Mouse (Mus musculus) small intestine, adult 2 months (tissue): ENCODE data around the gene Cldn5. TPM values are rescaled to one million over a fixed set of nuclear protein-coding genes. Genes with fewer than 3 reads are reported as not detected.

ENCODE experiments used
- H3K27ac ChIP-seq: fragments of 200-500 bp; 2 replicates; pipeline ENCODE4 v1.5.1; 2012; ENCODE audit warnings: low read depth, low read length, control low read depth, inconsistent platforms; ENCODE audit not compliant: insufficient read depth
- H3K27me3 ChIP-seq: fragments of 200-500 bp; 2 replicates; pipeline ENCODE4 v1.6.1; 2012; ENCODE audit warnings: mild to moderate bottlenecking, moderate library complexity, low read length, inconsistent platforms; ENCODE audit not compliant: control insufficient read depth, insufficient read depth
- H3K36me3 ChIP-seq: fragments of 200-500 bp; 2 replicates; pipeline ENCODE4 v1.6.1; 2012; ENCODE audit warnings: mild to moderate bottlenecking, low read length, control low read depth, inconsistent platforms; ENCODE audit not compliant: control insufficient read depth, insufficient read depth
- H3K4me1 ChIP-seq: fragments of 200-500 bp; 2 replicates; pipeline ENCODE4 v1.6.1; 2012; ENCODE audit warnings: low read length, inconsistent platforms, mixed read lengths; ENCODE audit not compliant: control insufficient read depth, insufficient read depth, insufficient read length
- H3K4me3 ChIP-seq: fragments of 200-500 bp; 2 replicates; pipeline ENCODE4 v1.5.1; 2012; ENCODE audit warnings: low read depth, mild to moderate bottlenecking, control low read depth, inconsistent platforms, low read length, moderate library complexity
- CTCF ChIP-seq: fragments of 200-500 bp; IDR thresholded peaks from 2 replicates; pipeline ENCODE4 v1.5.1; 2012; ENCODE audit warnings: low read depth, mild to moderate bottlenecking, control low read depth, inconsistent platforms, low read length, moderate library complexity, mixed read lengths; ENCODE audit not compliant: insufficient replicate concordance, insufficient read length; ENCODE audit errors: extremely low read depth
- POLR2A ChIP-seq: fragments of 200-500 bp; IDR thresholded peaks from 2 replicates; pipeline ENCODE4 v1.6.1; 2012; ENCODE audit warnings: low read depth, mild to moderate bottlenecking, control low read depth, inconsistent platforms, low read length, moderate library complexity
- WGBS: fragments of 180-500 bp; shearing (Covaris S2); methylation state at CpG from one replicate; pipeline ENCODE4 v1.1.7; 2018; 5-methylcytosine and 5-hydroxymethylcytosine counted together
- polyA plus RNA-seq: library from polyadenylated mRNA; depleted of rRNA; stranded (reverse); fragments of >200 nt; gene quantifications from 2 replicates; pipeline ENCODE4 v1.2.3, GENCODE M21; 2012; rRNA removed

Cldn5 gene
- polyA plus RNA-seq, 1 experiment: 24.9 TPM

DNA sequence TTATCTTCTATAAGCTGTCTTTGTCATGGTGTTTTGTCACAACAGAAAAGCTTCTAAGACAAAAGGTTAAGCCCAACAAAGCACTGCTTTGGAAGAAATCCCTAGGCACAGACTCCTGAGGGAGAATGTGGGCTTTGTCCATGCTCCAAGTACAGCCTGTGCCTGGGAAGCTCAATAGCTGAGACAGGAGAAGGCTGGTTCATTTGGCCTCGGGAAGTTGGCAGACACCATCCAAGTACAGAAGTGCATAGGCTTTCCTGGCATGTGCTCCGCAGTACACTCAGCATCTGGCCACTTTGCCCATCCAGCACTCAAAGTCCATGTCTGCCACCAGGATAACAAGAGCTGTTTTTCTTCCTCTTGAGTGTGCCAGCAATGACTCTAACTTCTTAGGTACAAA is 29.1 kb downstream of the Cldn5 start:
- Histone ChIP-seq H3K36me3 (peaks cover 9% of the 10 kb centered on the region), H3K27ac (no peak overlapping the region), H3K4me1 (no peaks in the 10 kb centered on the region), H3K27me3 (no peaks in the 10 kb centered on the region), H3K4me3 (no peak overlapping the region)
- TF ChIP-seq POLR2A (no peak), CTCF (no peak)
- 97% methylated on average over 2 of the region's 2 CpGs for WGBS

DNA sequence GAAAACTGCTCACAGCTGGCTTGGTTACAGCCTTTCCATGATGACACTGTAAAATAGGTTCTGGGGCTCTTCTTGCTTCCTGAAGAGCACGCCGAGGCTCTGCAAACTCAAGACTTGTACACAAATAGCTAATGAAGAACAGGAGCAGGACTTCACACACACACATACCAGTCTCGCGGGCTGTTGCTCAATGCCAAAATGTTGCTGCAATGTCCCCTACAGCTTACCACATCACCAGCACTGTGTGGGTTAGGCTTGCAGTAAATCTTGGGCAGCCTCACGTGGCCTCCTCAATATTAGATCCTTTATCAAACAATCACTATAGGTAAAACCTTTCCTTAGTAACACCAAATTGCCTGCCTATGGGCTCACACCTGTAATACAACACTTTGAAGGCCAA is 32.4 kb downstream of the Cldn5 start:
- H3K4me1 ChIP-seq: no peaks in the 10 kb centered on the region
- H3K36me3 ChIP-seq: peaks cover 6% of the 10 kb centered on the region; the same call in 1 of the 2 replicates
- H3K4me3 ChIP-seq: no peak overlapping the region
- H3K27me3 ChIP-seq: no peaks in the 10 kb centered on the region
- WGBS: 87% methylated on average over 5 of the region's 5 CpGs
- TF ChIP-seq CTCF (no peak), POLR2A (no peak)
- H3K27ac ChIP-seq: no peak overlapping the region

DNA sequence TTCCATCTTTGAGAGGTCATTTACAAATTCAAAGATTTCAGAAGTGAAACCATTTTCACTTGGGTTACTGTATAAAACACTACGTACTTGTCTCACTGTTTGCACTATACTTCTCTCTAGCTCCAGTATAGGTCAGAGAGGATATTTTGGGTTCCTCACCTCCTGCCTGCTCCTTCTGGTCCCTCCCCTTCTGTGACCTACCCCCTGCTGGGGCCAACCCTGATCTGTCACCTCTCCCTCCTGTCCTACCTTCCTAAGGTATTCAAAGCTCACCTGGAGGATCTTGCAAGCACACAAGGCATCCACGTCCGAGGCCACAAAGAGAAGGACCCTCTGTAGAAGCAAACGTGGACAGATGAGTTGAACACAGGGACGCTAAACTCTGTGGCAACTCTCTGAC is 34.4 kb downstream of the Cldn5 start:
- 2% methylated on average over 5 of the region's 5 CpGs for WGBS
- TF ChIP-seq POLR2A: no peak
- no peak for TF ChIP-seq CTCF
- H3K36me3 ChIP-seq: peaks cover 11% of the 10 kb centered on the region

DNA sequence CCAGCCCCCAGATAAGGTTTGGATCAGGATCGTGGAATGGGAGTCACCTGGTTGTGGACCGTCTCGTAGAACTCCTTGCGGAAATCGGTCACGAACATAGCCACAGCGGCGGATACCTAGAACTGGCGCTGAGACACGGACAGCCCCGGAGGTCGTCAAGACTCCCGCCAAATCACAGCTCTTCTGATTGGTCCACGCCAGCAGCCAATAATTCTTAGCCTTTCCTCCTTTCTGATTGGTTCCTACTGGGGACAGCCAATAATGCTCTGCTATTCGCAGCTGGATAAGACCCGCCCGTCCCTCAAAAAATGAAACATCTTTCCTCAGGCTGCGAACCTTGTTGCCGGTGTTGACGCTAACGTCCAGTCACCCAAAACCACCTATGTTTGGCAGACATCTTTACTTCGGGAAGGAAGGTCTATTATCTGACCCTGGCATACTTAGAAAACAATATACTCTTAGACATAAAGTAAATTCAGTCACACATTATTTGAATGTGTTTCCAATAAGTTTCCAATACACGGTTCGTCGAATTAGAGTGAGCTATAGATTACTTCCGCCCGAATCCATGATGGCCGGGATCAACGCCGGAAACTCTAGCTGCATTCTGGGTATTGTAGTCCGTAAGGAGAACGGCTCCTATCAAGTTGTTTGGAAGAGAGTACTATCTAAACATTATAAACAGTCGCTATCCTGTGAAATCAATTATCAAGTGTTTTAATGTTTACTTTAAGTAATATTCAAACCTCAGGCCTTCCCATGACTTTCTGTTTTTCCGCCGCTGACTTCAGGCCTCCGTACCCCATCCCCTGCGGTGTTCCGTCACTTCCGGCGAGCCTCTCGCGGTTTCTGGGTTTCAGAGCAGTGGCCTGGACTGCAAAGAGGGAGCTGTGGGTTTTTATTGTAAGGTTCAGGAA is 35.1 kb downstream of the Cldn5 start, which contains the start of the genes Ufd1 and Cdc45:
Gene Ufd1 (plus strand): TSS at position 312 of the 917 bp plus-strand sequence.
Gene Cdc45 (minus strand): TSS at position 520 of the 917 bp plus-strand sequence.
- H3K4me3 ChIP-seq: peak within 1 kb of the TSS; percentile 98
- no peaks in the 10 kb centered on the region for H3K27me3 ChIP-seq
- TF ChIP-seq CTCF (no peak), POLR2A (peak; percentile 67)
- whole genome bisulfite sequencing: under 1% methylated on average over 42 of the region's 42 CpGs
- peak within 1 kb of the TSS; percentile 81 for H3K27ac ChIP-seq
- H3K4me1 ChIP-seq: no peaks in the 10 kb centered on the region
- H3K36me3 ChIP-seq: peaks cover 18% of the 10 kb centered on the region

More for the DNA sequence above, 34.4 kb downstream of the Cldn5 start:
- no peaks in the 10 kb centered on the region for H3K27me3 ChIP-seq
- H3K27ac ChIP-seq: no peak overlapping the region
- H3K4me1 ChIP-seq: no peaks in the 10 kb centered on the region
- peak overlapping the region; percentile 98 for H3K4me3 ChIP-seq

DNA sequence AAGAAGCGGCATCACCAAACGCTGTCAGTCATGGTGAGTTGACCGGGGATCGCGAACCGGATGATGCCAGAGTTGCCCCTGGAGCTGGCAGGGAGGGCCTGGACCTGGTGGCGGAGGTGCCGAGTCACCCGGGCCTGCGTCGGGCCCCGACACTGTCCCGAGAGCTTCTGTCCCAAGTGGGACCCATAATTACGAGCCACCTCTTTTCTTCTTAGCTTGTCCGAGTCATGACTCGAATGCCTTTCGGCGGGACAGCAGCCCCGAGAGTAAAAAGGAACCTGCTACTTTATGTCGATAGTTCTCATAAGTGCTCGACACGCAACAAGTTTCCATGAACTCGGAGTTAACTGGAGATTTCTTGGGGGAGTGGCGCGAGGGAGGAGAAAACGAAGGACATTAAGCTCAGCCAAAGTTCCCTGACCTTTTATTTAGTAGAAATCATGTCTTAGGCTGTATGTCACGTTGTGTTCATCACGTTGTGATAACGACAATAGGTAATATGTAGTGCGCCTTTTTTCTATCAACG is 35.8 kb downstream of the Cldn5 start:
- WGBS: under 1% methylated on average over 31 of the region's 31 CpGs
- no peak for TF ChIP-seq CTCF
- no peak for TF ChIP-seq POLR2A
- peak overlapping the region; percentile 81 for H3K27ac ChIP-seq
- H3K4me3 ChIP-seq: peak overlapping the region; percentile 98
- H3K27me3 ChIP-seq: no peaks in the 10 kb centered on the region
- no peaks in the 10 kb centered on the region for H3K4me1 ChIP-seq
- H3K36me3 ChIP-seq: peaks cover 21% of the 10 kb centered on the region

DNA sequence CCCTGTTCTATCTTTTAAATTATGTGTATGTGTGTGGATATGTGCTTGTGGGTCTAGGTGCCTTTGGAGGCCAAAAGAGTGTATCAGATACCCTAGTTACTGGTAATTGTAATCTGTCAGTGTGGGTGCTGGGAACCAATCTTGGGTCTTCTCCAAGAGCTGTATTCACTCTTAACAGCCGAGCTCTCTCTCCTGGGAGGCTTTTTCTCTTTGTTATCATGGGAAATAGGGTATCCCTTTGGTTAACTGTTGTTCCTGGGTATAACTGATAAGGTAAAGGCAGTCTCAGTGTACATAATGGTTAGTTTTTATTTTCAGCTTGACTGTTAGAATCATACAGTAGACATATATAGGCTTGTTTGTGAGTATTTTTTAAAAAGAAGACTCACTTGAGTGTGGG is 45.7 kb downstream of the Cldn5 start:
- Histone ChIP-seq H3K36me3 (peaks cover 77% of the 10 kb centered on the region), H3K4me1 (no peaks in the 10 kb centered on the region), H3K27ac (no peak overlapping the region), H3K27me3 (no peaks in the 10 kb centered on the region), H3K4me3 (no peak overlapping the region)
- TF ChIP-seq CTCF (no peak), POLR2A (no peak)
- 82% methylated on average over 1 of the region's 1 CpGs for WGBS

DNA sequence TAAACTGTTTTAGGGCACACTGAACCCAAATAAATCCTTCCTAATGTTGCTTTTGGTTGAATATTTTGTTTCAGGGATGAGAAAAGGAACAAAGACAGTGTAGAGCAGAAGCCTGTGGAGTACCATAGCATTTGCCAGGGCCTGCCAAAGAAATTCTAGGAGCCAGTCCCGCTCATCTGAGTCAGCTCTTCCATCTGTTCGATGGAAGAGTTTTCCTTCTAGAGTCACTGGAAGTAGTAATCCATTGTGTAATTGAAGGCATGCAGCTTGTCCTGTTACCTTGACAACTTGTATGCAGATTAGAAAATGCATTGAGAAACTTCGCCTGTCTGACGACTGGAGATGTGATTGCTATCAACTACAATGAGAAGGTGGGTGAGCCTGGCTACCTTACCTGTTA is 46.3 kb downstream of the Cldn5 start:
- WGBS: 75% methylated on average over 4 of the region's 4 CpGs
- no peaks in the 10 kb centered on the region for H3K27me3 ChIP-seq
- H3K4me1 ChIP-seq: no peaks in the 10 kb centered on the region
- no peak overlapping the region for H3K27ac ChIP-seq
- TF ChIP-seq POLR2A: no peak
- TF ChIP-seq CTCF: no peak
- no peak overlapping the region for H3K4me3 ChIP-seq
- H3K36me3 ChIP-seq: peaks cover 77% of the 10 kb centered on the region

Other genes with a start within 250 kb of the Cldn5 start
- gene Tbx1, start 186.2 kb upstream of the Cldn5 start, polyA plus RNA-seq: 2.6 and 8.3 TPM in 2 replicates
- gene Gp1bb, start 154.4 kb upstream of the Cldn5 start, polyA plus RNA-seq: 35.8 and 580 TPM in 2 replicates
- gene Gm49601, start 150.4 kb upstream of the Cldn5 start, polyA plus RNA-seq: 22.7 and 156 TPM in 2 replicates
- gene Sept5, start 146.9 kb upstream of the Cldn5 start, polyA plus RNA-seq: 64.1 and 381 TPM in 2 replicates
- gene Ufd1, start 34.9 kb downstream of the Cldn5 start, polyA plus RNA-seq: 7.0 and 11.4 TPM in 2 replicates
- gene Cdc45, start 35.1 kb downstream of the Cldn5 start, polyA plus RNA-seq: 4.3 and 6.6 TPM in 2 replicates
- 33.6 and 49.8 TPM in 2 replicates for gene 2510002D24Rik, start 59.7 kb downstream of the Cldn5 start, polyA plus RNA-seq
- gene Gm28539, start 59.7 kb downstream of the Cldn5 start, polyA plus RNA-seq: not detected in 2 replicates
- gene Mrpl40, start 100.0 kb downstream of the Cldn5 start, polyA plus RNA-seq: 6.9 and 8.2 TPM in 2 replicates
- 22.5 and 49.3 TPM in 2 replicates for gene Hira, start 100.2 kb downstream of the Cldn5 start, polyA plus RNA-seq